45 mouse cellular contexts compared by ENCODE assay signal in genomic region chr11:100047193-100047592, GRCm38 (mm10). TPM values are rescaled to one million over a fixed set of nuclear protein-coding genes. Genes with fewer than 3 reads are reported as not detected.
"Had no signal": no experiment of that assay in that cellular context is flagged by ENCODE, and none has a peak within 500 bp of the region (broad histone marks: within the 10 kb centered on the region; RNA-seq: fewer than 3 reads in every experiment).

No protein-coding gene starts in this region.

- DNase-seq: left cerebral cortex, postnatal 4 days; liver; liver, embryonic 13.5 days; liver, postnatal 0 days; lung, adult 18-20 months; lung, adult 2 months; lung, embryonic 14.5 days; lung, postnatal 10 days; lung, postnatal 14 days; lung, postnatal 36 days; lung, postnatal 4 days; midbrain, embryonic 14.5 days had no signal

- H3K9ac ChIP-seq: limb, embryonic 12.5 days; limb, embryonic 13.5 days; limb, embryonic 15.5 days; liver, embryonic 12.5 days; liver, embryonic 13.5 days; liver, embryonic 14.5 days; liver, embryonic 15.5 days; liver, postnatal 0 days; lung, embryonic 14.5 days; lung, embryonic 15.5 days; midbrain, embryonic 12.5 days; midbrain, embryonic 13.5 days; midbrain, embryonic 15.5 days had no signal

- H3K36me3 ChIP-seq: limb, embryonic 10.5 days; limb, embryonic 12.5 days; limb, embryonic 13.5 days; limb, embryonic 15.5 days; liver, embryonic 12.5 days; liver, embryonic 13.5 days; liver, embryonic 15.5 days; lung, embryonic 15.5 days; midbrain, embryonic 10.5 days; midbrain, embryonic 12.5 days; midbrain, embryonic 13.5 days; midbrain, embryonic 15.5 days had no signal

- ATAC-seq: liver, embryonic 12.5 days; liver, postnatal 0 days; midbrain, embryonic 13.5 days; midbrain, embryonic 15.5 days; midbrain, embryonic 16.5 days had no signal

- H3K4me2 ChIP-seq: limb, embryonic 12.5 days; limb, embryonic 13.5 days; limb, embryonic 15.5 days; liver, embryonic 11.5 days; liver, embryonic 12.5 days; liver, embryonic 13.5 days; liver, embryonic 15.5 days; lung, embryonic 14.5 days; lung, embryonic 15.5 days; midbrain, embryonic 11.5 days; midbrain, embryonic 12.5 days; midbrain, embryonic 13.5 days; midbrain, embryonic 15.5 days had no signal

- H3K4me1 ChIP-seq: limb, embryonic 10.5 days; limb, embryonic 12.5 days; limb, embryonic 13.5 days; limb, embryonic 15.5 days; liver, embryonic 12.5 days; liver, embryonic 13.5 days; liver, embryonic 15.5 days; lung, embryonic 15.5 days; megakaryocyte, embryonic 14.5 days; midbrain, embryonic 10.5 days; midbrain, embryonic 12.5 days; midbrain, embryonic 13.5 days; midbrain, embryonic 15.5 days had no signal

- H3K4me3 ChIP-seq: limb, embryonic 10.5 days; limb, embryonic 12.5 days; limb, embryonic 13.5 days; limb, embryonic 15.5 days; liver, embryonic 12.5 days; liver, embryonic 13.5 days; liver, embryonic 15.5 days; lung, embryonic 15.5 days; megakaryocyte, embryonic 14.5 days; midbrain, embryonic 10.5 days; midbrain, embryonic 12.5 days; midbrain, embryonic 13.5 days; midbrain, embryonic 15.5 days; myocyte had no signal

- H3K27ac ChIP-seq: limb, embryonic 10.5 days; limb, embryonic 12.5 days; limb, embryonic 13.5 days; limb, embryonic 15.5 days; liver, embryonic 12.5 days; liver, embryonic 13.5 days; liver, embryonic 14.5 days; liver, embryonic 15.5 days; lung, embryonic 15.5 days; macrophage; midbrain, embryonic 10.5 days; midbrain, embryonic 12.5 days; midbrain, embryonic 13.5 days; midbrain, embryonic 15.5 days had no signal

- H3K9me3 ChIP-seq: limb, embryonic 10.5 days; limb, embryonic 12.5 days; limb, embryonic 13.5 days; limb, embryonic 15.5 days; liver, embryonic 12.5 days; liver, embryonic 13.5 days; liver, embryonic 15.5 days; lung, embryonic 15.5 days; midbrain, embryonic 10.5 days; midbrain, embryonic 12.5 days; midbrain, embryonic 13.5 days; midbrain, embryonic 15.5 days had no signal

- H3K27me3 ChIP-seq: limb, embryonic 12.5 days; limb, embryonic 13.5 days; limb, embryonic 15.5 days; liver, embryonic 12.5 days; liver, embryonic 13.5 days; liver, embryonic 15.5 days; lung, embryonic 15.5 days; megakaryocyte, embryonic 14.5 days; midbrain, embryonic 12.5 days; midbrain, embryonic 13.5 days; midbrain, embryonic 15.5 days had no signal

RNA-seq across cellular contexts. Expression of gene Krt31, which starts 3.2 kb away (rescaled TPM):
- total RNA-seq: left cerebral cortex, postnatal 10 days; left cerebral cortex, postnatal 14 days; left cerebral cortex, postnatal 25 days; left cerebral cortex, postnatal 36 days; left cerebral cortex, postnatal 4 days; liver, adult 2 months; megakaryocyte progenitor cell, adult 5-6 weeks; megakaryocyte, adult 5-6 weeks; megakaryocyte-erythroid progenitor cell, adult 5-6 weeks; monocyte, adult 5-6 weeks had no signal
- polyA plus RNA-seq: limb, embryonic 10.5 days; limb, embryonic 11.5 days; limb, embryonic 12.5 days; limb, embryonic 13.5 days; liver, adult 2 months; liver, embryonic 11.5 days; liver, embryonic 12.5 days; liver, embryonic 13.5 days; liver, embryonic 14.5 days; liver, embryonic 15.5 days; liver, embryonic 16.5 days; liver, postnatal 0 days; lung, embryonic 14.5 days; lung, postnatal 0 days; macrophage; midbrain, embryonic 10.5 days; midbrain, embryonic 11.5 days; midbrain, embryonic 12.5 days; midbrain, embryonic 13.5 days; midbrain, embryonic 14.5 days; midbrain, embryonic 15.5 days; midbrain, embryonic 16.5 days; midbrain, postnatal 0 days; neural tube, embryonic 11.5 days had no signal

RNA-seq across cellular contexts. Expression of gene Krt34, which starts 5.8 kb away (rescaled TPM):
- total RNA-seq: left cerebral cortex, postnatal 10 days; left cerebral cortex, postnatal 14 days; left cerebral cortex, postnatal 25 days; left cerebral cortex, postnatal 36 days; left cerebral cortex, postnatal 4 days; liver, adult 2 months; megakaryocyte progenitor cell, adult 5-6 weeks; megakaryocyte, adult 5-6 weeks; megakaryocyte-erythroid progenitor cell, adult 5-6 weeks; midbrain, postnatal 0 days; monocyte, adult 5-6 weeks had no signal
- polyA plus RNA-seq: limb, embryonic 10.5 days; limb, embryonic 11.5 days; limb, embryonic 12.5 days; limb, embryonic 13.5 days; liver, adult 2 months; liver, embryonic 11.5 days; liver, embryonic 12.5 days; liver, embryonic 13.5 days; liver, embryonic 14.5 days; liver, embryonic 15.5 days; liver, embryonic 16.5 days; liver, postnatal 0 days; lung, adult 2 months; lung, embryonic 14.5 days; macrophage; midbrain, embryonic 10.5 days; midbrain, embryonic 11.5 days; midbrain, embryonic 12.5 days; midbrain, embryonic 13.5 days; midbrain, embryonic 14.5 days; midbrain, embryonic 15.5 days; midbrain, embryonic 16.5 days; midbrain, postnatal 0 days; myocyte; neural tube, embryonic 11.5 days had no signal

RNA-seq across cellular contexts. Expression of gene Krt33b, which starts 17.5 kb away (rescaled TPM):
- total RNA-seq: left cerebral cortex, postnatal 10 days; left cerebral cortex, postnatal 14 days; left cerebral cortex, postnatal 25 days; left cerebral cortex, postnatal 36 days; left cerebral cortex, postnatal 4 days; liver, adult 2 months; megakaryocyte progenitor cell, adult 5-6 weeks; megakaryocyte, adult 5-6 weeks; megakaryocyte-erythroid progenitor cell, adult 5-6 weeks; midbrain, postnatal 0 days; monocyte, adult 5-6 weeks had no signal
- polyA plus RNA-seq: limb, embryonic 10.5 days; liver, adult 2 months; liver, embryonic 11.5 days; liver, embryonic 12.5 days; liver, embryonic 13.5 days; liver, embryonic 14.5 days; liver, embryonic 15.5 days; liver, embryonic 16.5 days; liver, postnatal 0 days; lung, adult 2 months; lung, embryonic 14.5 days; lung, embryonic 15.5 days; lung, embryonic 16.5 days; macrophage; midbrain, embryonic 10.5 days; midbrain, embryonic 11.5 days; midbrain, embryonic 12.5 days; midbrain, embryonic 13.5 days; midbrain, embryonic 14.5 days; midbrain, embryonic 15.5 days; neural tube, embryonic 11.5 days had no signal

RNA-seq across cellular contexts. Expression of gene Krt33a, which starts 31.2 kb away (rescaled TPM):
- total RNA-seq: left cerebral cortex, postnatal 10 days; left cerebral cortex, postnatal 14 days; left cerebral cortex, postnatal 25 days; left cerebral cortex, postnatal 36 days; liver, adult 2 months; megakaryocyte progenitor cell, adult 5-6 weeks; megakaryocyte, adult 5-6 weeks; megakaryocyte-erythroid progenitor cell, adult 5-6 weeks; midbrain, postnatal 0 days; monocyte, adult 5-6 weeks had no signal
- polyA plus RNA-seq: limb, embryonic 10.5 days; limb, embryonic 11.5 days; limb, embryonic 12.5 days; limb, embryonic 13.5 days; liver, adult 2 months; liver, embryonic 11.5 days; liver, embryonic 12.5 days; liver, embryonic 13.5 days; liver, embryonic 14.5 days; liver, embryonic 15.5 days; liver, embryonic 16.5 days; liver, postnatal 0 days; lung, adult 2 months; lung, embryonic 14.5 days; lung, embryonic 15.5 days; lung, embryonic 16.5 days; macrophage; midbrain, embryonic 10.5 days; midbrain, embryonic 11.5 days; midbrain, embryonic 12.5 days; midbrain, embryonic 13.5 days; midbrain, embryonic 14.5 days; midbrain, embryonic 15.5 days; midbrain, embryonic 16.5 days; midbrain, postnatal 0 days; myocyte; neural tube, embryonic 11.5 days had no signal

RNA-seq across cellular contexts. Expression of gene Krt32, which starts 40.8 kb away (rescaled TPM):
- total RNA-seq: left cerebral cortex, postnatal 10 days; left cerebral cortex, postnatal 14 days; left cerebral cortex, postnatal 25 days; left cerebral cortex, postnatal 36 days; left cerebral cortex, postnatal 4 days; liver, adult 2 months; megakaryocyte progenitor cell, adult 5-6 weeks; megakaryocyte, adult 5-6 weeks; megakaryocyte-erythroid progenitor cell, adult 5-6 weeks; midbrain, postnatal 0 days; monocyte, adult 5-6 weeks had no signal
- polyA plus RNA-seq: limb, embryonic 10.5 days; limb, embryonic 11.5 days; limb, embryonic 12.5 days; limb, embryonic 13.5 days; liver, adult 2 months; liver, embryonic 11.5 days; liver, embryonic 12.5 days; liver, embryonic 13.5 days; liver, embryonic 14.5 days; liver, embryonic 15.5 days; liver, embryonic 16.5 days; liver, postnatal 0 days; lung, embryonic 14.5 days; lung, embryonic 15.5 days; lung, embryonic 16.5 days; lung, postnatal 0 days; macrophage; midbrain, embryonic 10.5 days; midbrain, embryonic 11.5 days; midbrain, embryonic 12.5 days; midbrain, embryonic 13.5 days; midbrain, embryonic 14.5 days; midbrain, embryonic 15.5 days; midbrain, embryonic 16.5 days; midbrain, postnatal 0 days; myocyte; neural tube, embryonic 11.5 days had no signal
